Mouse (Mus musculus): ENCODE results near the gene Ugt8a.

The Ugt8a gene

GRCm38 (mm10) chr3:125869873-125870272 is 68.5 kb downstream of the Ugt8a start:
- no peak for DNase-seq (ENCODE audit: low spot score in 2 of 2)

GRCm38 (mm10) chr3:125861601-125862000 is 76.8 kb downstream of the Ugt8a start:
- no peak for DNase-seq (ENCODE audit: low spot score in 2 of 2)

- no peak for DNase-seq (ENCODE audit: low spot score in 2 of 2)
Measured at GRCm38 (mm10) chr3:125849163-125849872, 89.1 kb downstream of the Ugt8a start.

- DNase-seq (ENCODE audit: low spot score in 2 of 2) = no peak
Measured at GRCm38 (mm10) chr3:125828051-125828450, 110.4 kb downstream of the Ugt8a start.

- DNase-seq (ENCODE audit: low spot score in 2 of 2) = no peak
Measured at GRCm38 (mm10) chr3:125827256-125827655, 111.2 kb downstream of the Ugt8a start.

- no peak for DNase-seq (ENCODE audit: low spot score in 2 of 2)
Measured at GRCm38 (mm10) chr3:125819741-125820140, 118.7 kb downstream of the Ugt8a start.

All from spleen, postnatal 4 days (tissue).